Mouse (Mus musculus): ENCODE measurements around the gene Gtf3c4. TPM values are rescaled to one million over a fixed set of nuclear protein-coding genes. Genes with fewer than 3 reads are reported as not detected.

Gene Gtf3c4
- polyA plus RNA-seq, 1 experiment from 2014 or later, result 36.3 TPM

DNA sequence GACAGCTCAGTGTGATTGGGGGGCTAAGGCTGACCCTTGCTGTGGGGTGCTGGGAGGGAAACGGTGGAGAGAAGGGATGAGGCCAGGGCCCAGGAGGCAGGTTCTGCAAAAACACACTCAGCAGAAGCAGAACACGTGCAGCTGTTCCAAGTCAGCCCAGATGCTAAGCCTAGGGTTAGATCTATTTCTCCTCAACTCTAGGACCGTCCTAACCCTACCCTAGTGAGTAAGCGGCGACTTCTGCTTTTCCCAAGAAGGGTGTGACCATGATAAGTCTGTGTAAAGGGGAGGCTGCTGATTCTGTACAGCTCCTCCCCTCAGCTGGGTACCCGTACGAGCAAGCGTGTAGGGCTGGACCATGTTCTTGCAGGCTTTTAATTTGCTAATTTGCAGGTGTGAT lies 43.9 kb downstream of the Gtf3c4 start:
- 81% methylated on average over 8 of the region's 8 CpGs for WGBS
- no peak for DNase-seq (ENCODE audit: low spot score)
- peaks cover 22% of the 10 kb centered on the region for H3K27me3 ChIP-seq (ENCODE audit: control insufficient read depth, insufficient read depth, low read length)
- no peak overlapping the region for H3K9ac ChIP-seq (ENCODE audit: low read length)
- peaks cover 4% of the 10 kb centered on the region; the same call in 1 of the 2 replicates for H3K4me1 ChIP-seq (replicated peaks; ENCODE audit: control insufficient read depth, insufficient read depth, low read length)
- no peak for ATAC-seq (replicated peaks; ENCODE audit: low FRiP score)
- no peak overlapping the region for H3K4me3 ChIP-seq (ENCODE audit: low read depth, low read length)
- H3K4me2 ChIP-seq (ENCODE audit: low read depth, low read length, severe bottlenecking), result no peak overlapping the region
- no peaks in the 10 kb centered on the region for H3K36me3 ChIP-seq (ENCODE audit: control insufficient read depth, insufficient read depth, low read length)
- no peaks in the 10 kb centered on the region for H3K9me3 ChIP-seq (ENCODE audit: control insufficient read depth, low read length)
- no peak overlapping the region for H3K27ac ChIP-seq (ENCODE audit: low read depth, low read length)

- DNase-seq (ENCODE audit: low spot score), result no peak
- Histone ChIP-seq H3K4me2 (ENCODE audit: low read depth, low read length, severe bottlenecking) (no peak overlapping the region), H3K36me3 (ENCODE audit: control insufficient read depth, insufficient read depth, low read length) (no peaks in the 10 kb centered on the region), H3K27me3 (ENCODE audit: control insufficient read depth, insufficient read depth, low read length) (peaks cover 21% of the 10 kb centered on the region), H3K27ac (ENCODE audit: low read depth, low read length) (no peak overlapping the region), H3K9ac (ENCODE audit: low read length) (no peak overlapping the region), H3K4me1 (replicated peaks; ENCODE audit: control insufficient read depth, insufficient read depth, low read length) (peaks cover 4% of the 10 kb centered on the region; the same call in 1 of the 2 replicates), H3K9me3 (ENCODE audit: control insufficient read depth, low read length) (no peaks in the 10 kb centered on the region), H3K4me3 (ENCODE audit: low read depth, low read length) (no peak overlapping the region)
- ATAC-seq (replicated peaks; ENCODE audit: low FRiP score), result no peak
- WGBS, result 79% methylated on average over 5 of the region's 5 CpGs
Measured at GRCm38 (mm10) chr2:28794623-28795022, 45.5 kb downstream of the Gtf3c4 start.

GRCm38 (mm10) chr2:28792931-28793610 lies 47.1 kb downstream of the Gtf3c4 start:
- Histone ChIP-seq H3K9ac (ENCODE audit: low read length) (no peak overlapping the region), H3K4me1 (replicated peaks; ENCODE audit: control insufficient read depth, insufficient read depth, low read length) (peaks cover 4% of the 10 kb centered on the region; the same call in 1 of the 2 replicates), H3K27ac (ENCODE audit: low read depth, low read length) (no peak overlapping the region), H3K9me3 (ENCODE audit: control insufficient read depth, low read length) (no peaks in the 10 kb centered on the region), H3K4me3 (ENCODE audit: low read depth, low read length) (no peak overlapping the region), H3K4me2 (ENCODE audit: low read depth, low read length, severe bottlenecking) (no peak overlapping the region), H3K27me3 (ENCODE audit: control insufficient read depth, insufficient read depth, low read length) (peaks cover 27% of the 10 kb centered on the region), H3K36me3 (ENCODE audit: control insufficient read depth, insufficient read depth, low read length) (no peaks in the 10 kb centered on the region)
- DNase-seq (ENCODE audit: low spot score) (peak; percentile 80), ATAC-seq (replicated peaks; ENCODE audit: low FRiP score) (peak; percentile 58; the same call in 1 of the 2 replicates)
- WGBS, result 26% methylated on average over 5 of the region's 6 CpGs

- Histone ChIP-seq H3K27me3 (ENCODE audit: control insufficient read depth, insufficient read depth, low read length) (peaks cover 59% of the 10 kb centered on the region), H3K4me2 (ENCODE audit: low read depth, low read length, severe bottlenecking) (no peak overlapping the region), H3K9ac (ENCODE audit: low read length) (no peak overlapping the region), H3K4me3 (ENCODE audit: low read depth, low read length) (no peak overlapping the region), H3K4me1 (replicated peaks; ENCODE audit: control insufficient read depth, insufficient read depth, low read length) (no peaks in the 10 kb centered on the region), H3K36me3 (ENCODE audit: control insufficient read depth, insufficient read depth, low read length) (no peaks in the 10 kb centered on the region), H3K27ac (ENCODE audit: low read depth, low read length) (no peak overlapping the region), H3K9me3 (ENCODE audit: control insufficient read depth, low read length) (no peaks in the 10 kb centered on the region; the same call in 1 of the 2 replicates)
- ATAC-seq (replicated peaks; ENCODE audit: low FRiP score), result no peak
- WGBS, result 74% methylated on average over 6 of the region's 6 CpGs
- DNase-seq (ENCODE audit: low spot score), result no peak
Measured at GRCm38 (mm10) chr2:28787067-28787619, 53.0 kb downstream of the Gtf3c4 start.

- peaks cover 59% of the 10 kb centered on the region for H3K27me3 ChIP-seq (ENCODE audit: control insufficient read depth, insufficient read depth, low read length)
- H3K4me1 ChIP-seq (replicated peaks; ENCODE audit: control insufficient read depth, insufficient read depth, low read length), result no peaks in the 10 kb centered on the region
- H3K27ac ChIP-seq (ENCODE audit: low read depth, low read length), result no peak overlapping the region
- no peak overlapping the region for H3K4me2 ChIP-seq (ENCODE audit: low read depth, low read length, severe bottlenecking)
- no peak overlapping the region for H3K4me3 ChIP-seq (ENCODE audit: low read depth, low read length)
- no peak for DNase-seq (ENCODE audit: low spot score)
- 82% methylated on average over 16 of the region's 16 CpGs for WGBS
- H3K36me3 ChIP-seq (ENCODE audit: control insufficient read depth, insufficient read depth, low read length), result no peaks in the 10 kb centered on the region
- no peak for ATAC-seq (replicated peaks; ENCODE audit: low FRiP score)
- H3K9me3 ChIP-seq (ENCODE audit: control insufficient read depth, low read length), result no peaks in the 10 kb centered on the region; the same call in 1 of the 2 replicates
- H3K9ac ChIP-seq (ENCODE audit: low read length), result no peak overlapping the region
Measured at GRCm38 (mm10) chr2:28786355-28787066, 53.6 kb downstream of the Gtf3c4 start.

GRCm38 (mm10) chr2:28781310-28781709 lies 58.9 kb downstream of the Gtf3c4 start:
- peaks cover 58% of the 10 kb centered on the region for H3K27me3 ChIP-seq (ENCODE audit: control insufficient read depth, insufficient read depth, low read length)
- H3K4me1 ChIP-seq (replicated peaks; ENCODE audit: control insufficient read depth, insufficient read depth, low read length), result no peaks in the 10 kb centered on the region
- no peaks in the 10 kb centered on the region for H3K36me3 ChIP-seq (ENCODE audit: control insufficient read depth, insufficient read depth, low read length)
- H3K9me3 ChIP-seq (ENCODE audit: control insufficient read depth, low read length), result no peaks in the 10 kb centered on the region; the same call in 1 of the 2 replicates
- ATAC-seq (replicated peaks; ENCODE audit: low FRiP score) (no peak), DNase-seq (ENCODE audit: low spot score) (no peak)
- H3K27ac ChIP-seq (ENCODE audit: low read depth, low read length), result no peak overlapping the region
- WGBS, result 78% methylated on average over 4 of the region's 4 CpGs
- H3K4me2 ChIP-seq (ENCODE audit: low read depth, low read length, severe bottlenecking), result no peak overlapping the region
- H3K4me3 ChIP-seq (ENCODE audit: low read depth, low read length), result no peak overlapping the region
- H3K9ac ChIP-seq (ENCODE audit: low read length), result no peak overlapping the region

DNA sequence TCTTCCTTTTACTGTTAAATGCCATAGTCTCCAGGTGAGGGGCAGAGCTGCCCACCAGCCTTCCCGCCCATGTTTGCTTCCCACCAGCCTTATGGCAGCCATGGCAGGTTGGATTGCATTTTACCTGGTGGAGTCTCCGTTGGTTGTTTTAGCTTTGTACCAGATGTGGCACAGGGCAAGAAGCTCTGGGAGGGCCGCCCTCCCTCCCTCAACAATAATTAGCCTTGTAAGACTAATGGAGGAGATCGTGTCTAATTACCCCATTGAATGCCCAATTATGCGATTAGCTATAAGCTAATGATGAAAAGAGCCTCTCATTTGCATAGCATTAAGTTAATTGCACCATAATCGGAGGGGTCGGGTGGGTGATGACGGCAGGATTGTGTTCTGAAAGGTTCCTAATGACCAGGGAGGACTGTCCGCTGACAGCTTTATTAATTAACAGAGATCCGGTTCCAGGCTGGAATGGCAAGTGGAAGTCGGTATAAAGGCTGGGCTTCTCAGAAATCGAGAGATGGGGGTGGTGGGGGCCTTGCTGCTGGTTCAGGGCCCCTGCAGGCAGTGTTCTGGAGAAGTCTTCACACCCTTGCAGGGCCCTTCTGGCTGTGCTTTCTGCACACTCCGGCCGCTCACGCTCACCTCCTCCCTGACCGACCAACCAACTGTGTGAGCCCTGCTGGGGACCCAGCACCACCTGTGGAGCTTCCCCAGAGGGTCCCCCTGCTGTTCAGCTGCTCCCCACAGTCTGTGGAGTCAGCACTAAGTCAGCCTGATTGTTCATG lies 60.0 kb downstream of the Gtf3c4 start:
- ATAC-seq (replicated peaks; ENCODE audit: low FRiP score), result peak; percentile 56; the same call in 1 of the 2 replicates
- DNase-seq (ENCODE audit: low spot score), result peak; percentile 65
- Histone ChIP-seq H3K9ac (ENCODE audit: low read length) (no peak overlapping the region), H3K9me3 (ENCODE audit: control insufficient read depth, low read length) (no peaks in the 10 kb centered on the region; the same call in 1 of the 2 replicates), H3K4me1 (replicated peaks; ENCODE audit: control insufficient read depth, insufficient read depth, low read length) (no peaks in the 10 kb centered on the region), H3K27me3 (ENCODE audit: control insufficient read depth, insufficient read depth, low read length) (peaks cover 63% of the 10 kb centered on the region), H3K4me3 (ENCODE audit: low read depth, low read length) (no peak overlapping the region), H3K27ac (ENCODE audit: low read depth, low read length) (no peak overlapping the region), H3K36me3 (ENCODE audit: control insufficient read depth, insufficient read depth, low read length) (no peaks in the 10 kb centered on the region), H3K4me2 (ENCODE audit: low read depth, low read length, severe bottlenecking) (no peak overlapping the region)
- WGBS, result 47% methylated on average over 16 of the region's 16 CpGs

- no peak overlapping the region for H3K4me2 ChIP-seq (ENCODE audit: low read depth, low read length, severe bottlenecking)
- no peaks in the 10 kb centered on the region for H3K9me3 ChIP-seq (ENCODE audit: control insufficient read depth, low read length)
- DNase-seq (ENCODE audit: low spot score) (no peak), ATAC-seq (replicated peaks; ENCODE audit: low FRiP score) (no peak)
- 82% methylated on average over 2 of the region's 2 CpGs for WGBS
- H3K27ac ChIP-seq (ENCODE audit: low read depth, low read length), result no peak overlapping the region
- H3K36me3 ChIP-seq (ENCODE audit: control insufficient read depth, insufficient read depth, low read length), result no peaks in the 10 kb centered on the region
- peaks cover 54% of the 10 kb centered on the region for H3K27me3 ChIP-seq (ENCODE audit: control insufficient read depth, insufficient read depth, low read length)
- no peak overlapping the region for H3K4me3 ChIP-seq (ENCODE audit: low read depth, low read length)
- no peaks in the 10 kb centered on the region for H3K4me1 ChIP-seq (replicated peaks; ENCODE audit: control insufficient read depth, insufficient read depth, low read length)
- no peak overlapping the region for H3K9ac ChIP-seq (ENCODE audit: low read length)
Measured at GRCm38 (mm10) chr2:28776728-28777127, 63.4 kb downstream of the Gtf3c4 start.
